Mouse (Mus musculus): Measurements from ENCODE around the gene Cep170b. TPM values are rescaled to one million over a fixed set of nuclear protein-coding genes. Genes with fewer than 3 reads are reported as not detected.

The Cep170b gene
- polyA plus RNA-seq, 1 experiment: 22.8 TPM

- Histone ChIP-seq H3K27me3 (ENCODE audit: control insufficient read depth, insufficient read depth, insufficient read length) (no peaks in the 10 kb centered on the region), H3K36me3 (ENCODE audit: control insufficient read depth, insufficient read depth) (peaks cover 4% of the 10 kb centered on the region), H3ac (ENCODE audit: control insufficient read depth, insufficient read length) (no peak overlapping the region), H3K79me2 (ENCODE audit: control insufficient read depth, insufficient read depth) (no peaks in the 10 kb centered on the region), H3K4me2 (ENCODE audit: low read depth) (no peak overlapping the region), H3K4me3 (no peak overlapping the region)
- TF ChIP-seq USF1 (IDR thresholded peaks at IDR 0.05; ENCODE audit: low read depth) (no peak), POLR2AphosphoS2 (IDR thresholded peaks at IDR 0.05; ENCODE audit: insufficient read length, low read depth) (no peak), CEBPB (IDR thresholded peaks at IDR 0.05; ENCODE audit: insufficient read depth, poor library complexity, severe bottlenecking) (no peak), SRF (IDR thresholded peaks at IDR 0.05; ENCODE audit: control insufficient read depth, insufficient read length, low read depth) (no peak), TCF3 (IDR thresholded peaks at IDR 0.05; ENCODE audit: insufficient read length, low read depth) (no peak), POLR2A (IDR thresholded peaks at IDR 0.05; ENCODE audit: insufficient read length, low read depth) (no peak), MAX (IDR thresholded peaks at IDR 0.05; ENCODE audit: low read depth) (no peak), REST (IDR thresholded peaks at IDR 0.05; ENCODE audit: insufficient read depth, insufficient read length) (no peak), MYOD1 (IDR thresholded peaks at IDR 0.05; ENCODE audit: control insufficient read depth in 1 of 3, insufficient read length in 2 of 3, low read depth in 2 of 3) (no peak), TCF12 (IDR thresholded peaks at IDR 0.05; ENCODE audit: insufficient read depth, poor library complexity, severe bottlenecking) (no peak), E2F4 (IDR thresholded peaks at IDR 0.05; ENCODE audit: insufficient read depth) (no peak), MYOG (IDR thresholded peaks at IDR 0.05; ENCODE audit: control insufficient read depth in 1 of 3, insufficient read depth in 1 of 3, insufficient read length in 2 of 3, low read depth in 2 of 3) (no peak)
These were observed 16.8 kb downstream of the Cep170b start for GRCm38 (mm10) chr12:112737081-112737480.

- Histone ChIP-seq H3K4me2 (ENCODE audit: low read depth) (no peak overlapping the region), H3K36me3 (ENCODE audit: control insufficient read depth, insufficient read depth) (peaks cover 4% of the 10 kb centered on the region), H3ac (ENCODE audit: control insufficient read depth, insufficient read length) (no peak overlapping the region), H3K27me3 (ENCODE audit: control insufficient read depth, insufficient read depth, insufficient read length) (no peaks in the 10 kb centered on the region), H3K4me3 (no peak overlapping the region), H3K79me2 (ENCODE audit: control insufficient read depth, insufficient read depth) (no peaks in the 10 kb centered on the region)
- TF ChIP-seq E2F4 (IDR thresholded peaks at IDR 0.05; ENCODE audit: insufficient read depth): no peak
- no peak for TF ChIP-seq REST (IDR thresholded peaks at IDR 0.05; ENCODE audit: insufficient read depth, insufficient read length)
- no peak for TF ChIP-seq MYOG (IDR thresholded peaks at IDR 0.05; ENCODE audit: control insufficient read depth in 1 of 3, insufficient read depth in 1 of 3, insufficient read length in 2 of 3, low read depth in 2 of 3)
- TF ChIP-seq POLR2AphosphoS2 (IDR thresholded peaks at IDR 0.05; ENCODE audit: insufficient read length, low read depth): no peak
- no peak for TF ChIP-seq USF1 (IDR thresholded peaks at IDR 0.05; ENCODE audit: low read depth)
- TF ChIP-seq CEBPB (IDR thresholded peaks at IDR 0.05; ENCODE audit: insufficient read depth, poor library complexity, severe bottlenecking): no peak
These were observed 17.5 kb downstream of the Cep170b start for GRCm38 (mm10) chr12:112737761-112738160.

- Histone ChIP-seq H3K4me3 (no peak overlapping the region), H3K36me3 (ENCODE audit: control insufficient read depth, insufficient read depth) (peaks cover 4% of the 10 kb centered on the region), H3K27me3 (ENCODE audit: control insufficient read depth, insufficient read depth, insufficient read length) (no peaks in the 10 kb centered on the region), H3ac (ENCODE audit: control insufficient read depth, insufficient read length) (no peak overlapping the region), H3K79me2 (ENCODE audit: control insufficient read depth, insufficient read depth) (no peaks in the 10 kb centered on the region), H3K4me2 (ENCODE audit: low read depth) (no peak overlapping the region)
- no peak for TF ChIP-seq TCF12 (IDR thresholded peaks at IDR 0.05; ENCODE audit: insufficient read depth, poor library complexity, severe bottlenecking)
- TF ChIP-seq USF1 (IDR thresholded peaks at IDR 0.05; ENCODE audit: low read depth): no peak
- TF ChIP-seq MAX (IDR thresholded peaks at IDR 0.05; ENCODE audit: low read depth): no peak
- no peak for TF ChIP-seq MYOG (IDR thresholded peaks at IDR 0.05; ENCODE audit: control insufficient read depth in 1 of 3, insufficient read depth in 1 of 3, insufficient read length in 2 of 3, low read depth in 2 of 3)
- no peak for TF ChIP-seq MYOD1 (IDR thresholded peaks at IDR 0.05; ENCODE audit: control insufficient read depth in 1 of 3, insufficient read length in 2 of 3, low read depth in 2 of 3)
- TF ChIP-seq REST (IDR thresholded peaks at IDR 0.05; ENCODE audit: insufficient read depth, insufficient read length): no peak
These were observed 18.2 kb downstream of the Cep170b start for GRCm38 (mm10) chr12:112738281-112739022.

- H3K4me3 ChIP-seq: no peak overlapping the region
- no peak overlapping the region for H3ac ChIP-seq (ENCODE audit: control insufficient read depth, insufficient read length)
- TF ChIP-seq TCF3 (IDR thresholded peaks at IDR 0.05; ENCODE audit: insufficient read length, low read depth) (no peak), CEBPB (IDR thresholded peaks at IDR 0.05; ENCODE audit: insufficient read depth, poor library complexity, severe bottlenecking) (no peak), MYOG (IDR thresholded peaks at IDR 0.05; ENCODE audit: control insufficient read depth in 1 of 3, insufficient read depth in 1 of 3, insufficient read length in 2 of 3, low read depth in 2 of 3) (no peak), TCF12 (IDR thresholded peaks at IDR 0.05; ENCODE audit: insufficient read depth, poor library complexity, severe bottlenecking) (no peak), MYOD1 (IDR thresholded peaks at IDR 0.05; ENCODE audit: control insufficient read depth in 1 of 3, insufficient read length in 2 of 3, low read depth in 2 of 3) (no peak)
- no peaks in the 10 kb centered on the region for H3K27me3 ChIP-seq (ENCODE audit: control insufficient read depth, insufficient read depth, insufficient read length)
- peaks cover 4% of the 10 kb centered on the region for H3K36me3 ChIP-seq (ENCODE audit: control insufficient read depth, insufficient read depth)
- no peaks in the 10 kb centered on the region for H3K79me2 ChIP-seq (ENCODE audit: control insufficient read depth, insufficient read depth)
- no peak overlapping the region for H3K4me2 ChIP-seq (ENCODE audit: low read depth)
These were observed 18.8 kb downstream of the Cep170b start for GRCm38 (mm10) chr12:112739023-112739568.

- no peak for TF ChIP-seq USF1 (IDR thresholded peaks at IDR 0.05; ENCODE audit: low read depth)
- Histone ChIP-seq H3K27me3 (ENCODE audit: control insufficient read depth, insufficient read depth, insufficient read length) (no peaks in the 10 kb centered on the region), H3K4me2 (ENCODE audit: low read depth) (peak overlapping the region; percentile 10), H3K4me3 (no peak overlapping the region), H3ac (ENCODE audit: control insufficient read depth, insufficient read length) (no peak overlapping the region), H3K36me3 (ENCODE audit: control insufficient read depth, insufficient read depth) (no peaks in the 10 kb centered on the region), H3K79me2 (ENCODE audit: control insufficient read depth, insufficient read depth) (no peaks in the 10 kb centered on the region)
These were observed 22.5 kb downstream of the Cep170b start for GRCm38 (mm10) chr12:112742768-112743167.

Data from myocyte (in vitro differentiated cells).